Mouse (Mus musculus) lung, postnatal 25 days (tissue): ENCODE results near the gene Igflr1.

Source experiments
- DNase-seq: peaks from one replicate; pipeline ENCODE4 v3.0.0; 2022; ENCODE audit warnings: low spot score

The Igflr1 gene

DNA sequence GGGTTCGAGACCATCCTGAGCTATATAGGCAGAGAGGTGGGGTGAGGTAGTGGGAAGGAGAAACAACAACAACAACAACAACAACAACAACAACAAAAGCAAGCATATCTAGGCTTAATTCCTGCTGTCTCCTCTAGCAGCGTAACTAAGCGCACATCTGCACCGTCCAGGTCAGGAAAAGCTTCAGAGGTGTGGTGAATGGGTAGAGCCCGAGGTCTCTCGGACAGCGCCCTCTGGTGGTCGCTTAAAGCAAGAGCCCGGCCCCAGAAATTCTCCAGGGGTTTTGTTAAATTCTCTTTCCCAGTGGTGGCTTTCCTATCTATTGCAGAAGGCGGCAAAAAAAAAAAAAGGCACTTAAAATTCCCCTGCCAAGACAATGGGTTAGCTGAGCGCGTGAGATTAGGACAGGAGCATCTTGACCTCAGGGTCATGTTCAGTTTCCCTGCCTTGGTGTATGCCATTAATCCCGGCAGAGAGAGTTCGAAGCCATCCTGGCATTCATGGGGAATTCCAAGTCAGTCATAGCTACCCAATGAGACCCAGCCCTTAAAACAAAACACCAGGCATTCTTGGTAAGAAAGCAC is 48.4 kb downstream of the Igflr1 start:
- peak; percentile 66 for DNase-seq

DNA sequence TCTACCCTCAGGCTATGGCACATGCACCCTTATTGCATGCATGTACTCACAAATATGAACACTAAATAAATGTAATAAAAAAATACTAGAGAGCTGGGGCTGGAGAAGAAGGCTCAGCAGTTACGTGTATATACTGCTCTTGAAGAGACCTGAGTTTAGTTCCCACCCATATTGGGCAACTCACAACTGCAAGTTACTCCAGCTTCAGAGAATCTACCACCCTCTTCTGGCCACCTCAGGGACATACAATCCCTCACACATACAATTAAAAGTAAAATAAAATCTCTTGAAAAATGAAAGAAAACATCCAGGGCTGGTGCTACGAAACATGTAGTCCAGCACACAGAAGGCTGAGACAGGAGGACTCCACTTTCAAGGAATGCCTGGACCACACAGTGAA is 49.2 kb downstream of the Igflr1 start:
- DNase-seq: no peak

DNA sequence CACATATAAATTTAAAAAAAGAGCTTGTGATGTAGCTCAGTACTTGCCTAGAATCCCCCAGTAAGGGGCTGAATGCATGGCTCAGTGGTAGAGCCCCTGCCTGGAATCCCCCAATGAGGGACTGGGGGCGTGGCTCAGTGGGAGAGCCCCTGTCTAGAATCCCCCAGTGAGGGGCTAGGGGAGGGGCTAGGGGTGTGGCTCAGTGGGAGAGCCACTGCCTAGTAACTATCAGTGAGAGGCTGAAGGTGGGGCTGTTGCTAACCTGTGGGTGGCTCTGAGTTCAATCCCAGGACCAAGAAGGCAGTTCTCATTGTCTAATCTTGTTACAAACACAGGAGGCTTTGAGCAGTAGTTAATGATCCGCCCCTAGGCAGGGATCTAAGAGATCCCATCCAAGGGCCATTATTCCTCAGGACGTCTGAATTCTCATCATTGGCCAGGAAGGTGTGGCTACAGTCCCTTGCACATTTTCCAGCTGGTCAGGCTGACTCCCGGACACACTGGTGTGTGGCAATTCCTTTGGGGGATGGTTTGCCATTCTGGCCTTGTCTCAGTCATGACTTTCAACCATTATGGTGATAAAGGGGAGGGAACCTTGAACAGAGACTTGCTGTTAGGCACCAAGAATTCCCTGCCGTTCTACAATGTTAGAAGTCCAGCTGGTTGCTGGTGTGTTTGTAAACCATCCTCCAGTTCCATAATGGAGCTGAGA is 50.0 kb downstream of the Igflr1 start:
- DNase-seq: no peak
